Mouse (Mus musculus): ENCODE results near the gene Gm8246. TPM values are rescaled to one million over a fixed set of nuclear protein-coding genes. Genes with fewer than 3 reads are reported as not detected.
"Not testable (repeated sequence)": the region's sequence is repeated elsewhere in the genome, so short reads cannot be mapped to it uniquely, and the experiment has no call there.

Gene Gm8246
- polyA plus RNA-seq (2017; shearing (Covaris generic)) = not detected

DNA sequence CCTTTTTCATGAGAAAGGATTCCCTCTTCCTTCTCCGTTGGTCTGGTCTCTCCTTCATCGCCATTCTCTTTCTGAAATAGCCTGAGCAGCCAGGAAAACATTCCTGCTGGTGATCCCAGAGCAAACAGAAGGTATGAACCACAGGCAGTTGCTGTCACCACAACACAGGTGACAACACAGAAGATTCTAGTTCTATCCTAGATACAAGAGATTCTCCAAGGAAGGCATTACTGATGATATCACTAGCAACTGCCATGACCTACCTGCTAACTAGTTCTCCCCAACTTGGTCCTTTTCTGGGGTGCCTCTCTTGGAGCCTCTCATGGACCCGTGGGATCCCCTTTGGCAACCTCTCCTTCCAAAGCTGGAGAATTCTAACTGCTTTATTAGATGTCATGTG is at the start of gene Gm8246:
Gm8246 (minus strand) TSS at position 101 of the 400 bp plus-strand sequence.
- not testable (repeated sequence) for ATAC-seq

DNA sequence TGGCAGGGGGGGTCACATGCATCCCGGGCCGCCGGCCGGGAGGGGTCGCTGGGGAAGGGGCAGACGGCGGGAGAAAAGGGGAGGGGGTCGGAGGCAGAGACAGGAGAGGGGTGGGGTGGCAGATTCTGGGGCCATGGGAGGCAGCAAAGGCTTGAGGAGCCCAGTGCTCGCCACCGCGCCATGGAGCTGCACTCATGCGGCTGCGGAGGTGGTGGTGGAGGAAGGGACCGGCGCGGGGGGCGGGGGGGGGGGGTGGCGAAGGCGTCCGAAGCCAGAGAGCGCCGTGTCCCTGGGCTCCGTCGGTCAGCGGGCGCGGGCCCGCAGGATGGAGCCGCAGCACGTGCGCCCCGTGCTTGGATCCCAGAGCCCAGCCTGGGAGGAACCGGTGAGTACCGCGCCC is 23.7 kb upstream of the Gm8246 start, which contains the start of gene Gm3488:
Gm3488 (plus strand) TSS at position 301 of the 400 bp plus-strand sequence.
- not testable (repeated sequence) for ATAC-seq

- not testable (repeated sequence) for ATAC-seq
Observed at GRCm38 (mm10) chr14:5483907-5484306, 6.3 kb upstream of the Gm8246 start, which contains the start of gene Gm3187. TSS of gene Gm3187 (plus strand) at chr14:5484207.

DNA sequence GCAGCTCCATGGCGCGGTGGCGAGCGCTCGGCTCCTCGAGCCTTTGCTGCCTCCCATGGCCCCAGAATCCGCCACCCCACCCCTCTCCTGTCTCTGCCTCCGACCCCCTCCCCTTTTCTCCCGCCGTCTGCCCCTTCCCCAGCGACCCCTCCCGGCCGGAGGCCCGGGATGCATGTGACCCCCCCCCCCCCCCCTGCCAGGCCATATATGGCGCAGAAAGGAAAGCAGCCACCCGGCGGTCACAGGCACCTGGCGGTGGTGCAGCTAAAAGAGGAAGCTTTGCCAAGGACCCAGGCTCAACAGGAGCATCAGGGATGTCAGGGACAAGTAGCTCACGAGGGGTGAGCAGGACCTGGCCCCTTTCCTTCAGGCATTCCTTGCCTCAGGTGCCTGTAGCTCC is 17.2 kb downstream of the Gm8246 start:
- not testable (repeated sequence) for ATAC-seq

DNA sequence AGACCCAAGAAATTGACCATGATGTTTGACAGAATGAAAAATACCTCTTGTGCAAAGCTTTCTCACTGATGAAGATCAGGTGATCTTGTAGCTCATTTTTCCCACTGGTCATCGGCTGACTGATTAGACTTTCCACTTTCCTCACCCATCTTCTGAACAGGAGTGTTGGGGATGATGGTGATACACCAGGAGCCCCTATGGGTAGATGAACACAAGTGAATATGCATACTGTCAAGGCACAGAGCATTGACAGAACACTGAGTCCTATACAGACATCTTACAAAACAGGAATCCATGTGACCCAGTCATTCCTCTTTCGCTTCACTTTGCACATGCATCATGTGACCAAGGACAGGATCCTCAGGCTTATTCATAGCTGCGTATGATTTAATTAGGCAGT is 22.3 kb downstream of the Gm8246 start, which contains the start of gene Gm3194:
Gm3194 (minus strand) TSS at position 101 of the 400 bp plus-strand sequence.
- ATAC-seq = not testable (repeated sequence)

Other genes with a start within 250 kb of the Gm8246 start
- not detected for gene Gm3526, start 217.2 kb downstream of the Gm8246 start, polyA plus RNA-seq (2017; shearing (Covaris generic))
- not detected for gene Gm3542, start 142.9 kb downstream of the Gm8246 start, polyA plus RNA-seq (2017; shearing (Covaris generic))
- 1 to 10 TPM; 3.8 to 4.4 TPM for gene Gm3500, start 88.8 kb downstream of the Gm8246 start, polyA plus RNA-seq (2017; shearing (Covaris generic))
- gene Gm3194, start 22.4 kb downstream of the Gm8246 start, polyA plus RNA-seq (2017; shearing (Covaris generic)) = 1 to 10 TPM; 2.4 to 3.9 TPM
- not detected for gene Gm3187, start 6.4 kb upstream of the Gm8246 start, polyA plus RNA-seq (2017; shearing (Covaris generic))
- gene Gm3488, start 23.8 kb upstream of the Gm8246 start, polyA plus RNA-seq (2017; shearing (Covaris generic)) = 1 to 10 TPM; 4.4 to 6.6 TPM
- gene Gm3532, start 60.7 kb upstream of the Gm8246 start, polyA plus RNA-seq (2017; shearing (Covaris generic)) = not detected
- gene Gm8265, start 155.2 kb upstream of the Gm8246 start, polyA plus RNA-seq (2017; shearing (Covaris generic)) = not detected
- not detected for gene Gm9603, start 209.6 kb upstream of the Gm8246 start, polyA plus RNA-seq (2017; shearing (Covaris generic))